Mouse (Mus musculus) C2C12 (cell line): ENCODE measurements at regions not wholly inside any gene's neighbourhood (a gene's known extent, or its start where the extent isn't known, plus 50 kb on each side); places are given as distances from the start of the nearest gene placed in this dataset.
A peak's percentile ranks its signal among the peaks of the same experiment; 100 is the strongest.

ENCODE experiments used
- H3K27me3 ChIP-seq: one replicate; pipeline ENCODE4 v1.6.1; 2011; ENCODE audit not compliant: control insufficient read depth, insufficient read depth, insufficient read length
- H3K36me3 ChIP-seq: one replicate; pipeline ENCODE4 v1.6.1; 2011; ENCODE audit not compliant: control insufficient read depth, insufficient read depth
- H3K4me3 ChIP-seq: one replicate; pipeline ENCODE4 v1.5.1; 2011; ENCODE audit warnings: mild to moderate bottlenecking, control low read depth; ENCODE audit not compliant: poor library complexity, insufficient read depth, severe bottlenecking
- H3K79me2 ChIP-seq: one replicate; pipeline ENCODE4 v1.6.1; 2011; ENCODE audit not compliant: control insufficient read depth, insufficient read depth
- H3K79me3 ChIP-seq: one replicate; pipeline ENCODE4 v1.6.1; 2011; ENCODE audit warnings: low read depth, control low read depth
- H3ac ChIP-seq: one replicate; pipeline ENCODE3; 2011; ENCODE audit warnings: low read depth; ENCODE audit not compliant: control insufficient read depth, insufficient read length
- CEBPB ChIP-seq: IDR thresholded peaks from one replicate; pipeline ENCODE4 v1.6.1; 2011; ENCODE audit warnings: low read depth, mild to moderate bottlenecking, control low read depth, moderate library complexity
- CTCF ChIP-seq: IDR thresholded peaks from one replicate; pipeline ENCODE4 v1.5.1; 2011; ENCODE audit not compliant: control insufficient read depth, insufficient read depth, insufficient read length
- FOSL1 ChIP-seq: IDR thresholded peaks from one replicate; pipeline ENCODE4 v1.8.0; 2011; ENCODE audit warnings: mild to moderate bottlenecking, low read length; ENCODE audit not compliant: poor library complexity, insufficient read depth, severe bottlenecking
- MAX ChIP-seq: IDR thresholded peaks from one replicate; pipeline ENCODE4 v1.6.1; 2011; ENCODE audit warnings: mild to moderate bottlenecking, control low read depth
- MYOD1 ChIP-seq: IDR thresholded peaks from one replicate; pipeline ENCODE4 v1.6.1; 2011; ENCODE audit warnings: low read depth; ENCODE audit not compliant: control insufficient read depth, insufficient read length
- MYOG ChIP-seq: IDR thresholded peaks from one replicate; pipeline ENCODE4 v1.6.1; 2011; ENCODE audit not compliant: control insufficient read depth, insufficient read length; ENCODE audit errors: extremely low read depth
- USF1 ChIP-seq: IDR thresholded peaks from one replicate; pipeline ENCODE4 v1.6.1; 2011; ENCODE audit warnings: low read depth, mild to moderate bottlenecking, control low read depth, moderate library complexity

DNA sequence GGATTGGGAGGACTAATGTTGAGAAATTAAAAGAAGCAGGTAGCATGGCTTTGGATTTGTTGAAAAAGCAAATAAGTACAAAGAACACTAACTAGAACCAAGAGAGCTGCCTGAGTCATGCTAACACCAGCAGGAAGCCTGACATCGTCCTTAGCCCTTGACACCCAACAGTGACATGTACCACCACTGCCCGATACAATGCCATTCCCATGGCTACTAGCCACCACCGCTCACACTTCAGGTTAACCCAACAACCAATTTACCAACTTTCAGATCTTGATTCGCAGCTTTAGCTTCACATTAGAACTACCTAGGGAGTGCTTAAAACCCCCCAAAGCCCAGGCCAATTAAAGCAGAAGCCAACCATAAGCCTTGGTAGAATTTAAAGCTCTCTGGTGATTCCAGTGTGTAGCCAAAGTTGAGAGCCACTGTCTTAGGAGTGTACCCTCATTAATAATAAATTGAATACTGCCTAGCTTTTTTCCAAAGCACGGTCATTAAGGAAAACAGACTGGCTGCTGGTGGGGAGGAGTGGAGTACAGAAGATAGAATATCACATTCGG lies 96.2 kb upstream of the Fyn start:
- H3K79me3 ChIP-seq = no peaks in the 10 kb centered on the region
- H3K79me2 ChIP-seq = no peaks in the 10 kb centered on the region
- no peaks in the 10 kb centered on the region for H3K27me3 ChIP-seq
- H3K36me3 ChIP-seq = no peaks in the 10 kb centered on the region
- TF ChIP-seq CEBPB = no peak
- TF ChIP-seq MYOG = no peak
- TF ChIP-seq MYOD1 = no peak
- TF ChIP-seq CTCF = no peak
- TF ChIP-seq MAX = no peak
- no peak for TF ChIP-seq FOSL1
- TF ChIP-seq USF1 = no peak
- H3ac ChIP-seq = no peak overlapping the region
- no peak overlapping the region for H3K4me3 ChIP-seq

DNA sequence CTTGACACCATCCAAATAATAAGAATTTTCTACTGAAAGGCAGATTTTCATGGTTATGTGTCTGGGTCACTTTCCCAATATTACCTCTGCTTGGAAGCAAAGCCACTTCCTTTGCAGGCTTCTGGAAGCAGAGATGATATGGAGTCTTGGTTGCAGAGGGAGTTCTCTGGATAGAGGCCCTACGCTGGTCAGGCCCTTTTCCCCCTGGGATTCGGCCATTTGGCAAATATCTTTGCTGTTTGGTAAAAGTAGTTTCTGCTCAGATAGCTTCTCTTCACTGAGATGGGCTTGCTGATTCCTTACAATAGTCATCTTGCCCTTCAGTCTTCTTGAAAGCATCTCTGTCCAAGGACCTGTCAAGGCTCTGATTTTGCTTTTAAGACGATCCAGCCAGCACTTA lies 98.2 kb upstream of the Fyn start:
- Histone ChIP-seq H3ac (no peak overlapping the region), H3K79me2 (no peaks in the 10 kb centered on the region), H3K36me3 (no peaks in the 10 kb centered on the region), H3K4me3 (no peak overlapping the region), H3K79me3 (no peaks in the 10 kb centered on the region), H3K27me3 (no peaks in the 10 kb centered on the region)
- TF ChIP-seq FOSL1 = no peak
- TF ChIP-seq MYOD1 = no peak
- TF ChIP-seq MYOG = no peak
- TF ChIP-seq CTCF = no peak
- no peak for TF ChIP-seq CEBPB
- TF ChIP-seq USF1 = no peak
- TF ChIP-seq MAX = no peak

DNA sequence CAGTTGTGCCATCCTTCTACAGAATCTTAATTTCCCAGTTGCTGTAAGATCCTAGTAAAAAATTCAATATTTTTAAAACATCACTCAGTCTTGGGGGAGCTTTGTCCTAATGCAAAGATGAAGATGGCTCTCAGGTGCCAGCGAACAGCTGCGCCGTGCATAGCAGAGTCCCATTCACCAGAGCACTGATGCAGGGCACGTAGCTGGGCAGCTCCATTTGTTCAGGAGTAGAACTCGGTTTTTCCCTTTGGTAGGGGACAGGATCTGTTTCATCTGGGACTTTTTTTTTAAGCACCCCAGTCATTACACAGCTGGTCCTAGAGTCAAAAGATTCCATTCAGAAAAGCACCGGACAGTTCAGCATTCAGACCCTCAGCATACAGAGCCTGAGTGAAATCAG lies 101.4 kb upstream of the Fyn start:
- Histone ChIP-seq H3K36me3 (no peaks in the 10 kb centered on the region), H3K27me3 (no peaks in the 10 kb centered on the region), H3K4me3 (no peak overlapping the region), H3K79me3 (no peaks in the 10 kb centered on the region), H3ac (no peak overlapping the region), H3K79me2 (no peaks in the 10 kb centered on the region)
- TF ChIP-seq FOSL1 (no peak), USF1 (no peak), MAX (no peak), CTCF (no peak), MYOG (no peak), CEBPB (no peak), MYOD1 (no peak)

DNA sequence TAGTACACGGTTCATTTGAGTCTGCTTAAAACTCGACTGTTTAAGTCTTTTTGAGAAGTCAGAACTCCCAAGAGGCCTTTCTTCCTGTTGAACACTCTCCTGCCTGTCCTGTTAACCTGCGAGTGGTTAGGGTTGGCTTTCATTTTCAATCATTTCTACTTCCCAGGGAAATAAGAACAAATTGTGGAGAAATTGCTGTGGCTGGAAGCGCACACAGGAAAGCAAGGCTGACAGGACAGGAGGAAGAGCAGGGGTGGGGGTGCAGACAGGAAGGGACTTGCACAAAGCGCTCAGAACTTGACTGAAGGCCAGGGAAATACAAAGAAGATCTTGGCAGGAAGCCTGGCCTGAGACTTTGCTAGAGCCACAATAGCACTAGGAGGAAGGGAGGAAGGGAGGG lies 102.2 kb upstream of the Fyn start:
- Histone ChIP-seq H3K79me3 (no peaks in the 10 kb centered on the region), H3K27me3 (no peaks in the 10 kb centered on the region)

DNA sequence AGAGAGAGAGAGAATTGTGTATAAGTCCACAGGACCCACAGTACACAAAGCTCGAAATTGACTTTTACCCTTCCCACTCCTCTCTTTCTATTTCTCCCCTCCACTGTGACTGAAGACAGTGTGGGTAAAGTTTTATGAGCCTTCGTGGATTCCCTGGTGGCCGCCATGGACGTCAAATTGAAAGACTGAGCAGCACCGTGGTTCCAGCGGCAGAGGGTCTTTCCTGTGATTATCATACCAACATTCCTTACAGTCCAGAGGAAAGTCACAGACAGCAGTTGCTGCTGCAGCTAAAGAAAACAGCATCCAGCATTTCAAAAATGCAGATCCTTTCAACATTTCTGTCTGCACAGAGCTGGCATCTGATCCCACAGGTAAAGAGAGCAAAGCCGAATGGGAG lies 98.9 kb upstream of the Ccn6 start:
- Histone ChIP-seq H3ac (no peak overlapping the region), H3K79me3 (no peaks in the 10 kb centered on the region), H3K4me3 (no peak overlapping the region), H3K79me2 (no peaks in the 10 kb centered on the region), H3K36me3 (no peaks in the 10 kb centered on the region), H3K27me3 (no peaks in the 10 kb centered on the region)
- no peak for TF ChIP-seq MAX
- no peak for TF ChIP-seq MYOG
- no peak for TF ChIP-seq MYOD1
- no peak for TF ChIP-seq CTCF
- TF ChIP-seq FOSL1 = no peak
- no peak for TF ChIP-seq USF1

More for the DNA sequence above, 102.2 kb upstream of the Fyn start:
- no peak overlapping the region for H3ac ChIP-seq
- no peaks in the 10 kb centered on the region for H3K36me3 ChIP-seq
- no peak for TF ChIP-seq CEBPB
- TF ChIP-seq CTCF = no peak
- TF ChIP-seq MYOG = no peak
- no peak for TF ChIP-seq FOSL1
- TF ChIP-seq USF1 = no peak
- TF ChIP-seq MAX = no peak
- no peak for TF ChIP-seq MYOD1
- H3K79me2 ChIP-seq = no peaks in the 10 kb centered on the region
- H3K4me3 ChIP-seq = no peak overlapping the region

DNA sequence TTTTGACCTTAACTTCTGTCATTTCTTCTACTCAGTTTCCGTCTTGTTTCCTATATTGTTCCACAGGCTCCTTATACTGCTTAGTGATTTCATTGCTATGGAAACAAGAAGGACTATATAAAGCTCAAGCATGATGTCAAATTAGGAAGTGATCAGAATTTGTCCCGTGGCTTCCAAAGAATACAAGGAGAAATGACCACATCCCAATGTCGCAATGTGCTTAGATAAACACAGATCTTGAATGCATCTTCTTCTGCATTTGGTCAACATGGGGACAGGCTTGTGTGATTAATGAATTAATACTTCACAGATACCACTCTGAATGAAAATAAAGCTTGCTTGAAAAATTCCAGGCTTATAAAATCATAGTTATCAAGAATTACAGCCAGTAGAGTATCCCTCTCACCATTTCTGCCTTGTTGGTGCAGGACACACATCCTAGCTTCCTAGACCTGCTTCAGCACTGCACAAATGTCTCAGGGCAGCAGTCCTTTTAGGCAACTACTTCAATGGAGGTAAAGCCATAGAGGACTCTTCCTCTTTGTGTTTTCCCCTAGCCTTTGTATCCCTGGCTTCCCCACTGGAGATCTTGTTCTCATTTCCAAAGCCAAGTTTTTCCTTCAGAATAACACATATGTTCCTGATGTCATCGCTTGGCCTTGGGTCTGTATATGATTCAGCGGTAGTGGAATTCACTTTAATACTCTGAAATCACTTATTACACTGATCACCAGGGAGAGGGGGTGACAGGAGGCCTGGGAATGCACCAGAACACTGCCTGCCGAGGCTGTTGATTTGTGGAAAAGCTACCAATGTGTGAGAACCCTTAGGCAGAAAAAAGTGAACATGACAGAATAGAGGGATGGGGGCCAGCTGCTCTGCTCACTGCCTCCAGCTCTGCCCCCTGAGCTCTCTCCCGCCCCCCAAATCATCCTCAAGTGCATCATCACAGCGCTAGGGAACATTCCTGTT lies 97.9 kb upstream of the Ccn6 start:
- Histone ChIP-seq H3K4me3 (no peak overlapping the region), H3ac (no peak overlapping the region), H3K79me2 (no peaks in the 10 kb centered on the region), H3K79me3 (no peaks in the 10 kb centered on the region), H3K27me3 (no peaks in the 10 kb centered on the region), H3K36me3 (no peaks in the 10 kb centered on the region)
- no peak for TF ChIP-seq FOSL1
- TF ChIP-seq CEBPB = peak; percentile 92
- no peak for TF ChIP-seq MYOG
- TF ChIP-seq CTCF = no peak
- no peak for TF ChIP-seq USF1
- peak; percentile 57 for TF ChIP-seq MYOD1
- TF ChIP-seq MAX = no peak
